10 mouse cellular contexts compared by ENCODE assay signal in genomic region chr4:89040856-89041255, GRCm38 (mm10).
DNase-seq lines count a peak whose midpoint lies in the region; ATAC-seq lines count a peak whose summit lies in the region.
"Had no signal": no experiment of that assay in that cellular context is flagged by ENCODE, and none has a peak within 500 bp of the region (broad histone marks: within the 10 kb centered on the region; RNA-seq: fewer than 3 reads in every experiment).

No protein-coding gene starts in this region.

- no peak overlapping the region for H3K4me3 ChIP-seq in kidney, embryonic 14.5 days (ENCODE audit: low read length)
- H3K4me3 ChIP-seq: embryonic facial prominence, embryonic 15.5 days; lung, embryonic 15.5 days had no signal

- H3K36me3 ChIP-seq in kidney, embryonic 14.5 days (ENCODE audit: control insufficient read depth, insufficient read depth, low read length), result no peaks in the 10 kb centered on the region
- H3K36me3 ChIP-seq: embryonic facial prominence, embryonic 15.5 days; lung, embryonic 15.5 days had no signal

- WGBS in kidney, embryonic 14.5 days, result 55% methylated on average over 5 of the region's 5 CpGs

- H3K27me3 ChIP-seq in kidney, embryonic 14.5 days (ENCODE audit: control insufficient read depth, insufficient read depth, low read length), result no peaks in the 10 kb centered on the region
- H3K27me3 ChIP-seq: embryonic facial prominence, embryonic 15.5 days; lung, embryonic 15.5 days had no signal

- no peak overlapping the region for H3K27ac ChIP-seq in kidney, embryonic 14.5 days (ENCODE audit: low read depth, low read length)
- H3K27ac ChIP-seq: embryonic facial prominence, embryonic 15.5 days; lung, embryonic 15.5 days had no signal

- no peak overlapping the region for H3K4me2 ChIP-seq in kidney, embryonic 14.5 days (replicated peaks; ENCODE audit: low read depth, low read length)
- H3K4me2 ChIP-seq: embryonic facial prominence, embryonic 15.5 days; lung, embryonic 15.5 days had no signal

- no peak overlapping the region for H3K9ac ChIP-seq in kidney, embryonic 14.5 days (ENCODE audit: low read depth, low read length)
- H3K9ac ChIP-seq: embryonic facial prominence, embryonic 15.5 days; lung, embryonic 15.5 days had no signal

- H3K4me1 ChIP-seq in kidney, embryonic 14.5 days (ENCODE audit: control insufficient read depth, insufficient read depth, low read length), result no peaks in the 10 kb centered on the region
- H3K4me1 ChIP-seq: embryonic facial prominence, embryonic 15.5 days; lung, embryonic 15.5 days had no signal

- no peak for DNase-seq in cerebellum, adult 8-10 months
- DNase-seq in 3134 (ENCODE audit: extremely low read depth, insufficient read length, low spot score), result peak; percentile 69
- DNase-seq in cerebellum, postnatal 36 days, result peak; percentile 17 to 27
- DNase-seq in heart, postnatal 14 days, result peak; percentile 36 to 60
- DNase-seq in spleen, postnatal 10 days (ENCODE audit: low spot score in 2 of 2), result no peak
- no peak for DNase-seq in natural killer cell, adult 2 months (ENCODE audit: low spot score in 2 of 2)

- peak; percentile 56 for ATAC-seq in cerebellum, adult (ENCODE audit: insufficient number of reproducible peaks, low FRiP score, low TSS enrichment)
- ATAC-seq in kidney, embryonic 14.5 days (ENCODE audit: low FRiP score, low TSS enrichment), result no peak

- H3K9me3 ChIP-seq in kidney, embryonic 14.5 days (ENCODE audit: control insufficient read depth, low read length), result no peaks in the 10 kb centered on the region
- H3K9me3 ChIP-seq: embryonic facial prominence, embryonic 15.5 days; lung, embryonic 15.5 days had no signal

- intact Hi-C loops in heart, postnatal 14 days (cut with DNase I), result no loop called here

Comparison
In these comparisons a context has a peak if more than half of its experiments do, and no peak if none do; other contexts are left out.
1. DNase-seq: peak in 3134 (single experiment), cerebellum, postnatal 36 days (2 of 2) and heart, postnatal 14 days (2 of 2); none in cerebellum, adult 8-10 months (single experiment), spleen, postnatal 10 days (0 of 2) and natural killer cell, adult 2 months (0 of 2).